Mouse (Mus musculus) C2C12 (cell line): ENCODE measurements around the gene Cltc.

ENCODE experiments used
- CTCF ChIP-seq: IDR thresholded peaks from one replicate; pipeline ENCODE4 v1.5.1; 2011; ENCODE audit not compliant: control insufficient read depth, insufficient read depth, insufficient read length
- MAX ChIP-seq: IDR thresholded peaks from one replicate; pipeline ENCODE4 v1.6.1; 2011; ENCODE audit warnings: mild to moderate bottlenecking, control low read depth
- MYOD1 ChIP-seq: IDR thresholded peaks from one replicate; pipeline ENCODE4 v1.6.1; 2011; ENCODE audit warnings: low read depth; ENCODE audit not compliant: control insufficient read depth, insufficient read length
- USF1 ChIP-seq: IDR thresholded peaks from one replicate; pipeline ENCODE4 v1.6.1; 2011; ENCODE audit warnings: low read depth, mild to moderate bottlenecking, control low read depth, moderate library complexity

DNA sequence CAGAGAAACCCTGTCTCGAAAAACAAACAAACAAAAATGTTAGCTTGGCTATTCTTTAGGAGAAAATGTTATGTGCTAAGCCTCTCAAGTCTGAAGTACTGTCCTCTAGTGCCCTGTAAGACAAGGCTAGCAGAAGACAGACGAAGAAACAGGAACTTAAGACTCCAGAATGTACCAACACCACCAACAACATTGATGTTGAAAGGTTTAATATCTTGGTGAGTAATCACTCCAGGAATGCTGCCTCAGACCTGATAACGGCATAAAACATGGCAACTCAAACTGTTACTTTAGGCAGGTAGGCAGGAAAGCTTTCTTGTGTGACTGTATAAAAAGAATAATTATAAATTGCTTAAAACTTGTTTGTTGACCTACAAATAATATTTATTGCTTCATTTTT is 33.4 kb downstream of the Cltc start:
- TF ChIP-seq CTCF (no peak), USF1 (no peak), MYOD1 (no peak), MAX (no peak)
